Mouse (Mus musculus) heart, adult 10 weeks (tissue): ENCODE results near the gene Olfr312. TPM values are rescaled to one million over a fixed set of nuclear protein-coding genes. Genes with fewer than 3 reads are reported as not detected.

Source experiments
- polyA plus RNA-seq: library from polyadenylated mRNA; stranded (reverse); fragments of 350-450 nt; fragmentation: Illumina TruSeq; extraction: RNeasy Lipid Tissue Mini Kit (QIAGEN cat#74804); gene quantifications from one replicate; pipeline ENCODE4 v1.2.3, GENCODE M21; 2014; ENCODE audit warnings: low read depth, low replicate concordance

Gene Olfr312
- not detected for polyA plus RNA-seq

DNA sequence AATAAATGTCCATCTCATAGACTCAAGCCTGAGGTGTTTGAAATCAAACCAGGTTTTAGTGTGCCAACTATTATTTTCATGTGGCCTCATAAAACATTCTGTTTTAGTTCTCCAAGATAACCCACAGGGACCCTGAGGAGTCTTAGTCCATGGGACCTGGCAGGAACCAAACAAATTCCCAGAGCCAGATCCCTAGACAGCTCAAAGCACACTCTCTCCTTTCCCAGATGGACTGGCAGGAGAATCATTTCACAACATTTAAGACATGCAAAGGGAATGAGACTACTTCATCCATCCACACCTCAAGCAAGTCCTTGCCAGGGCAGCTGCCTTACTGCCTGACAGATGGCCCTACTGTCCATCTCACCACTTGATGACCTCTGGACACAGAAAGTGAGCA, at the start of gene Olfr312:
Olfr312 (plus strand) TSS at position 301 of the 400 bp plus-strand sequence.

DNA sequence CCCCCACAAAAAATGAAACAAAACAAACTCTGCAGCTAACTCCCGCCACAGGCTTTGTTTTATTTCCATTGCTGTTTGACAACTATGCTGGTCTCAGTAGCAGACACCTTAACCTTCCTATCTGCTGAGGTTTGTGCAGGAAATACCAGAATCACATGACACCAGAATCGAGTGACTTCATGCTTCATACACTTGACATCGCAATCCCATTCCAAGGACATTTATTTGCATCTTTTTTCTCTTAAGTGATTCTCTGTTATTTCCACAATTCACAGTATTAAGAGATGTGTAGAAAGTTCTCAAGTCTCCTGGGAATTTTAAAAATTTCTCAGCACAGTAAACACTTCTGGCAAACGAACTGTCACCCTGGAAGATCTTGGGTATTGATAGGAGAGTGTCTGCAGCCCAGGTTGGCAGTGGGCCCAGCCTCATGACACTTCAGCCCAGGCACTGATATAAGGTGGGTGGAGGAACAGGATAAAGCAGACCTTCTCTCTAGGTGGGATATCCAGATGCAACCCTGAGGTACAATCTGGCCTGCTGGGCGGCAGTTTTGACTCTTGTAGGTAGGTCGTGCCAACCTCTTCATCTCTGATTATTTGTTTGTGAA, 46.5 kb upstream of the Olfr312 start, which contains the start of gene Olfr314:
Olfr314 (plus strand) TSS at position 473 of the 610 bp plus-strand sequence.

DNA sequence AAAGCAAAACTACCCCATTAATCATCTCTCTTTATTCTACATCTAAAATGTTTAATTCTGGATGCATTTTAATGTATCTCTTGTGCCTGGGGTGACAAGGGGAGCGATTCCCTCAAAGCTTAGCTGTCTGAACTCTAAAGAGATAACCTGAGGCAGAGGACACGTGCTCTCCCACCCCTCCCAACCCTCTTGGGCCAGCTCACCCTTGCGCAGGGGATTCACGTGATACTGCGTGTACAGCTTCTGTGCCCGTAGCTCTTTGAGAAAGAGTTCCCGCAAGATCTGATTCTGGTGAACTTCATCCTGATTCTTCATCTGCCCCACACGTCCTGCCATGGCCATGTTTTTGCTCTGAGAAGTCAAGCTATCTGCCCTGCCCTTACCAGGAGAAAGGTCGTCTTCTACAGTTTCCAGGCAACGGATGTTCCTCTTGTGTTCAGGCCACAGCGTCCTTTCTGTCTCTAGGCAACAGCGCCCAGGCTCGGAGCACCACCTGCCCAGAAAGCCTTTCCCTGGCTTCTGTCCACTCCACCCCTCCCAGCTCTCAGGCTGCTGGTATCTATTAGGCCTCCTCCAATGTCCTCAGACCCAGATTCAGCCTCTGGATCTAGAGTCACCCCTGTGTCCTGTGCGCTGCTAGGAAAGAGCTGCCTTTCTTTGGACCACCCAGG, 27.3 kb upstream of the Olfr312 start, which contains the start of gene Fam183b:
Fam183b (minus strand) TSS at position 403 of the 671 bp plus-strand sequence.

DNA sequence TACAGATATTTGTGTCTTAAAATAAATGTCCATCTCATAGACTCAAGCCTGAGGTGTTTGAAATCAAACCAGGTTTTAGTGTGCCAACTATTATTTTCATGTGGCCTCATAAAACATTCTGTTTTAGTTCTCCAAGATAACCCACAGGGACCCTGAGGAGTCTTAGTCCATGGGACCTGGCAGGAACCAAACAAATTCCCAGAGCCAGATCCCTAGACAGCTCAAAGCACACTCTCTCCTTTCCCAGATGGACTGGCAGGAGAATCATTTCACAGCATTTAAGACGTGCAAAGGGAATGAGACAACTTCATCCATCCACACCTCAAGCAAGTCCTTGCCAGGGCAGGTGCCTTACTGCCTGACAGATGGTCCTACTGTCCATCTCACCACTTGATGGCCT, 14.3 kb upstream of the Olfr312 start, which contains the start of gene Olfr313:
Olfr313 (plus strand) TSS at position 301 of the 400 bp plus-strand sequence.

DNA sequence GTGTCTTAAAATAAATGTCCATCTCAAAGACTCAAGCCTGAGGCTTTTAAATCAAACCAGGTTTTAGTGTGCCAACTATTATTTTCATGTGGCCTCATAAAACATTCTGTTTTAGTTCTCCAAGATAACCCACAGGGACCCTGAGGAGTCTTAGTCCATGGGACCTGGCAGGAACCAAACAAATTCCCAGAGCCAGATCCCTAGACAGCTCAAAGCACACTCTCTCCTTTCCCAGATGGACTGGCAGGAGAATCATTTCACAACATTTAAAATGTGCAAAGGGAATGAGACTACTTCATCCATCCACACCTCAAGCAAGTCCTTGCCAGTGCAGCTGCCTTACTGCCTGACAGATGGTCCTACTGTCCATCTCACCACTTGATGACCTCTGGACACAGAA, 9.9 kb downstream of the Olfr312 start, which contains the start of gene Olfr311:
Olfr311 (plus strand) TSS at position 301 of the 400 bp plus-strand sequence.

DNA sequence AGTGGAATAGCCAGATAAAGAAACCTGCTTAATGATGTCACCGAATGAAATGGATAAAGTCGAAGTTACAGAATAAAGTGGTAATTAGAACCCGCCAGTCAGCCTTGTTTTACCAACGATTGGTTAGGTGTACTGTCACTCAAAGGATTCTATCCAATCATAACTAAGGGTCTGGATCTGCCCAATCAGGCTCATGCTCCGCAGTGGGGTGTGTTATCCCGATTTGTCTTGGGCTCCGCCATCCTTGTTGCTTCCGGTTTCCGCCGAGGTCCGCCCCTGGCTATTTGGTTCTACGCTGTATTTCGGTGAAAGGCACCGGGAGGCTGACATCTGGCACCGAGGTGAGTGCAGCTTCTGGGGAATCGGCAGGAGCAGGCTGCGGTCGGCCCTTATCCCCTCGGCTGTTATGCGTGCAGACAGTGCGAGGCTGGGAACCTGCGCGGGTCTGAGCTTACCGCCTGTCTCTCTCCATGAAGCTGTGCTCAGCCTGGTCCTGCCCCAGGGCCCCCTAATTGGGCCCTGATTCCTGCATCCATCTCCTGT, 18.0 kb downstream of the Olfr312 start, which contains the start of gene Gm12258:
Gm12258 (plus strand) TSS at position 240 of the 543 bp plus-strand sequence.

DNA sequence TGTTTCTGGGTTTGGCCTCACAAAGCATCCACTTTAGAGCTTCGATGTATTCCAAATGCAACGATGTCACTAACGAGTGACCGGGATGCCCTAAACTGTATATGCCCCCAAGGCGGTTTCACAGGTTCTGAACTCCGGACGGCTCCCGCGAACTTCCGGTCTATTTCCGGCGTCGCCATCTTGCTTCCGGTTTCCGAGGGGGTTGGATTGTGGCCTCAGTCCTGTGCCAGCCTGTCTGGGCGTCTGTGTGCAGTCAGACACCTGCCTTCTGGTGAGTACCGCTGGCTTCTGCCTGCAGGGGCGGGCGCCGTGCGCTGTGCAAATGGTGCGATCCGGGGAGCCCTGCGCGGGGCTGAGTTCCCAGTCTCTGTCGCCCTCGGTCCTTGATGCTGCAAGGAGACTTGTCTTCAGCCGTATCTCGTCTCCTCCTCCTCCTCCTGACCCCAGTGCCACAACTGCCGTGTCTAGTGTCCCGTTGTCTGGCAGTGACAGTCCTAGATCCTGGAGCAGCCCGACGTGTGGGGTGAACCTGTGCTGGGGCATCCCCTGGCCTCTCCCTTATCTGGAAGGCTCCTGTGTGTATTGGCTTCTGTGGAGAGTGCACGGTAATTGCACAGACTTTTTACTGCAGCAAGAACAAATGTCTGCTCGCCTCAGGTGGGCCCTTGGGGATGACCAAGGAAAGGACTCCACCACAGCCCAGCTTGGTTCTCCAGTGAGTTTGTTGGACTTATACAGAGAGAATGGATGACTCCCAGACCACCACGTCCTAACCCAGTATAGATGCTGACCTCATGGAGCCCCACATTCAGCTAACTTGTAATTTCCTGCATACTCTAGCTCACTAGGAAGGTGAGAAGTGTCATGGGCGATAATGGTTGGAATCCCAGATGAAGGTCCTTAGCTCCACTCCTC, 38.3 kb downstream of the Olfr312 start, which contains the start of gene 2810021J22Rik:
2810021J22Rik (plus strand) TSS at position 178 of the 915 bp plus-strand sequence.

Other genes with a start within 250 kb of the Olfr312 start
- not detected for gene Olfr324, start 234.1 kb upstream of the Olfr312 start, polyA plus RNA-seq
- gene 2210407C18Rik, start 213.2 kb upstream of the Olfr312 start, polyA plus RNA-seq, result 21.0 TPM
- not detected for gene Olfr323, start 198.7 kb upstream of the Olfr312 start, polyA plus RNA-seq
- gene Trim58, start 188.8 kb upstream of the Olfr312 start, polyA plus RNA-seq, result not detected
- gene Olfr322, start 170.5 kb upstream of the Olfr312 start, polyA plus RNA-seq, result not detected
- not detected for gene Olfr320, start 148.1 kb upstream of the Olfr312 start, polyA plus RNA-seq
- not detected for gene Olfr319, start 130.1 kb upstream of the Olfr312 start, polyA plus RNA-seq
- not detected for gene Olfr318, start 105.2 kb upstream of the Olfr312 start, polyA plus RNA-seq
- gene Olfr317, start 90.0 kb upstream of the Olfr312 start, polyA plus RNA-seq, result not detected
- not detected for gene Olfr316, start 76.5 kb upstream of the Olfr312 start, polyA plus RNA-seq
- not detected for gene Olfr315, start 56.0 kb upstream of the Olfr312 start, polyA plus RNA-seq
- not detected for gene Olfr314, start 46.3 kb upstream of the Olfr312 start, polyA plus RNA-seq
- gene Fam183b, start 27.3 kb upstream of the Olfr312 start, polyA plus RNA-seq, result not detected
- not detected for gene Olfr313, start 14.2 kb upstream of the Olfr312 start, polyA plus RNA-seq
- not detected for gene Olfr311, start 10.0 kb downstream of the Olfr312 start, polyA plus RNA-seq
- gene Gm12258, start 17.9 kb downstream of the Olfr312 start, polyA plus RNA-seq, result 2.0 TPM
- gene 2810021J22Rik, start 38.0 kb downstream of the Olfr312 start, polyA plus RNA-seq, result 1.9 TPM
- 2.0 TPM for gene Zfp39, start 75.0 kb downstream of the Olfr312 start, polyA plus RNA-seq
- not detected for gene Btnl10, start 88.7 kb downstream of the Olfr312 start, polyA plus RNA-seq
- 123 TPM for gene Rnf187, start 109.7 kb downstream of the Olfr312 start, polyA plus RNA-seq
- 0.94 TPM for gene Hist3h2ba, start 119.7 kb downstream of the Olfr312 start, polyA plus RNA-seq
- gene Hist3h2a, start 125.4 kb downstream of the Olfr312 start, polyA plus RNA-seq, result 13.8 TPM
- 0.24 TPM for gene Trim17, start 125.4 kb downstream of the Olfr312 start, polyA plus RNA-seq
- 21.1 TPM for gene Trim11, start 148.9 kb downstream of the Olfr312 start, polyA plus RNA-seq